Mouse (Mus musculus): ENCODE data around the gene Maml3. TPM values are rescaled to one million over a fixed set of nuclear protein-coding genes. Genes with fewer than 3 reads are reported as not detected.

Gene Maml3
- polyA plus RNA-seq, 1 experiment, result 6.2 TPM

GRCm38 (mm10) chr3:51748436-51749376 is 356.2 kb downstream of the Maml3 start:
- DNase-seq (ENCODE audit: low read depth), result no peak

GRCm38 (mm10) chr3:51746816-51747215 is 358.1 kb downstream of the Maml3 start:
- no peak for DNase-seq (ENCODE audit: low read depth)

- no peak for DNase-seq (ENCODE audit: low read depth)
These were observed 359.7 kb downstream of the Maml3 start for GRCm38 (mm10) chr3:51745162-51745561.

GRCm38 (mm10) chr3:51744339-51744759 is 360.5 kb downstream of the Maml3 start:
- DNase-seq (ENCODE audit: low read depth), result no peak

- DNase-seq (ENCODE audit: low read depth), result no peak
These were observed 362.5 kb downstream of the Maml3 start for GRCm38 (mm10) chr3:51742405-51742804.

GRCm38 (mm10) chr3:51741824-51742223 is 363.1 kb downstream of the Maml3 start:
- no peak for DNase-seq (ENCODE audit: low read depth)

GRCm38 (mm10) chr3:51739835-51740112 is 365.1 kb downstream of the Maml3 start:
- no peak for DNase-seq (ENCODE audit: low read depth)

GRCm38 (mm10) chr3:51739049-51739834 is 365.6 kb downstream of the Maml3 start:
- no peak for DNase-seq (ENCODE audit: low read depth)

- no peak for DNase-seq (ENCODE audit: low read depth)
These were observed 371.2 kb downstream of the Maml3 start for GRCm38 (mm10) chr3:51733685-51734084.

- no peak for DNase-seq (ENCODE audit: low read depth)
These were observed 372.8 kb downstream of the Maml3 start for GRCm38 (mm10) chr3:51731949-51732636.

GRCm38 (mm10) chr3:51730662-51731061 is 374.2 kb downstream of the Maml3 start:
- no peak for DNase-seq (ENCODE audit: low read depth)

- no peak for DNase-seq (ENCODE audit: low read depth)
These were observed 375.6 kb downstream of the Maml3 start for GRCm38 (mm10) chr3:51729109-51729918.

- no peak for DNase-seq (ENCODE audit: low read depth)
These were observed 376.4 kb downstream of the Maml3 start for GRCm38 (mm10) chr3:51728456-51728855.

GRCm38 (mm10) chr3:51727968-51728367 is 376.9 kb downstream of the Maml3 start:
- DNase-seq (ENCODE audit: low read depth), result no peak

GRCm38 (mm10) chr3:51727487-51727886 is 377.4 kb downstream of the Maml3 start:
- DNase-seq (ENCODE audit: low read depth), result no peak

- no peak for DNase-seq (ENCODE audit: low read depth)
These were observed 378.6 kb downstream of the Maml3 start for GRCm38 (mm10) chr3:51726257-51726656.

GRCm38 (mm10) chr3:51719982-51720381 is 384.9 kb downstream of the Maml3 start:
- no peak for DNase-seq (ENCODE audit: low read depth)

GRCm38 (mm10) chr3:51719373-51719772 is 385.5 kb downstream of the Maml3 start:
- DNase-seq (ENCODE audit: low read depth), result no peak

- no peak for DNase-seq (ENCODE audit: low read depth)
These were observed 387.0 kb downstream of the Maml3 start for GRCm38 (mm10) chr3:51717909-51718308.

GRCm38 (mm10) chr3:51717455-51717854 is 387.4 kb downstream of the Maml3 start:
- DNase-seq (ENCODE audit: low read depth), result no peak

GRCm38 (mm10) chr3:51714469-51714868 is 390.4 kb downstream of the Maml3 start:
- no peak for DNase-seq (ENCODE audit: low read depth)

Data from gonadal fat pad, adult 2 months (tissue).